Mouse (Mus musculus) heart, postnatal 0 days (tissue): Measurements from ENCODE around the gene C3. TPM values are rescaled to one million over a fixed set of nuclear protein-coding genes. Genes with fewer than 3 reads are reported as not detected.
A peak's percentile ranks its signal among the peaks of the same experiment; 100 is the strongest.

Experiments used
- ATAC-seq: fragments of 200-750 bp; cut with Nextera tagmentation; 2 replicates; pipeline ENCODE4 v1.8.0; 2017; ENCODE audit warnings: low read depth, moderate number of reproducible peaks, moderate library complexity; ENCODE audit not compliant: insufficient read depth
- DNase-seq: peaks from one replicate; pipeline ENCODE4 v3.0.0-alpha.2; 2016; ENCODE audit warnings: low spot score
- H3K27ac ChIP-seq: fragments of 300-500 bp; sonication (generic); 2 replicates; pipeline ENCODE4 v1.5.1; 2014; ENCODE audit warnings: low read depth, mild to moderate bottlenecking
- H3K27me3 ChIP-seq: fragments of 300-500 bp; sonication (generic); 2 replicates; pipeline ENCODE4 v1.6.1; 2014; ENCODE audit warnings: low read length, mixed read lengths; ENCODE audit not compliant: control insufficient read depth, insufficient read depth
- H3K36me3 ChIP-seq: fragments of 300-500 bp; sonication (generic); replicated peaks from 2 replicates; pipeline ENCODE4 v1.6.1; 2014; ENCODE audit warnings: low read length, mixed read lengths; ENCODE audit not compliant: control insufficient read depth, insufficient read depth
- H3K4me1 ChIP-seq: fragments of 300-500 bp; sonication (generic); 2 replicates; pipeline ENCODE4 v1.6.1; 2014; ENCODE audit warnings: antibody characterized with exemption; ENCODE audit not compliant: control insufficient read depth, insufficient read depth
- H3K4me2 ChIP-seq: fragments of 300-500 bp; sonication (generic); 2 replicates; pipeline ENCODE4 v1.6.1; 2014; ENCODE audit warnings: low read depth, mild to moderate bottlenecking, low read length, moderate library complexity
- H3K4me3 ChIP-seq: fragments of 300-500 bp; sonication (generic); 2 replicates; pipeline ENCODE4 v1.5.1; 2014; ENCODE audit warnings: low read depth, low read length
- H3K9ac ChIP-seq: fragments of 300-500 bp; sonication (generic); replicated peaks from 2 replicates; pipeline ENCODE4 v1.6.1; 2014; ENCODE audit warnings: low read depth, low read length, mixed read lengths
- H3K9me3 ChIP-seq: fragments of 300-500 bp; sonication (generic); replicated peaks from 2 replicates; pipeline ENCODE4 v1.6.1; 2016; ENCODE audit warnings: low read length; ENCODE audit not compliant: control insufficient read depth
- CTCF ChIP-seq: IDR thresholded peaks from 2 replicates; pipeline ENCODE4 v1.5.1; 2016; ENCODE audit warnings: antibody characterized with exemption, control low read depth, low read depth
- EP300 ChIP-seq: IDR thresholded peaks from 2 replicates; pipeline ENCODE4 v1.6.1; 2016; ENCODE audit warnings: antibody characterized with exemption, low read depth
- WGBS: fragments of 180-500 bp; shearing (Covaris S2); extraction: QIAGEN DNeasy Blood & Tissue Kit; methylation state at CpG from one replicate; pipeline ENCODE4 v1.1.7; 2014; 5-methylcytosine and 5-hydroxymethylcytosine counted together
- polyA plus RNA-seq: library from polyadenylated mRNA; unstranded; fragments of >200 nt; fragmentation: Nextera tagmentation; extraction: Ambion mirVana; gene quantifications from 2 replicates; pipeline ENCODE4 v1.2.1, GENCODE M21; 2015
- total RNA-seq: library from RNA; depleted of rRNA; stranded (reverse); fragments of >200 nt; gene quantifications from 2 replicates; pipeline ENCODE4 v1.2.3, GENCODE M21; 2014; ENCODE audit warnings: low replicate concordance

C3 gene
- total and polyA plus RNA-seq, 2 experiments from 2014 or later, result 23.4 to 32.5 TPM

DNA sequence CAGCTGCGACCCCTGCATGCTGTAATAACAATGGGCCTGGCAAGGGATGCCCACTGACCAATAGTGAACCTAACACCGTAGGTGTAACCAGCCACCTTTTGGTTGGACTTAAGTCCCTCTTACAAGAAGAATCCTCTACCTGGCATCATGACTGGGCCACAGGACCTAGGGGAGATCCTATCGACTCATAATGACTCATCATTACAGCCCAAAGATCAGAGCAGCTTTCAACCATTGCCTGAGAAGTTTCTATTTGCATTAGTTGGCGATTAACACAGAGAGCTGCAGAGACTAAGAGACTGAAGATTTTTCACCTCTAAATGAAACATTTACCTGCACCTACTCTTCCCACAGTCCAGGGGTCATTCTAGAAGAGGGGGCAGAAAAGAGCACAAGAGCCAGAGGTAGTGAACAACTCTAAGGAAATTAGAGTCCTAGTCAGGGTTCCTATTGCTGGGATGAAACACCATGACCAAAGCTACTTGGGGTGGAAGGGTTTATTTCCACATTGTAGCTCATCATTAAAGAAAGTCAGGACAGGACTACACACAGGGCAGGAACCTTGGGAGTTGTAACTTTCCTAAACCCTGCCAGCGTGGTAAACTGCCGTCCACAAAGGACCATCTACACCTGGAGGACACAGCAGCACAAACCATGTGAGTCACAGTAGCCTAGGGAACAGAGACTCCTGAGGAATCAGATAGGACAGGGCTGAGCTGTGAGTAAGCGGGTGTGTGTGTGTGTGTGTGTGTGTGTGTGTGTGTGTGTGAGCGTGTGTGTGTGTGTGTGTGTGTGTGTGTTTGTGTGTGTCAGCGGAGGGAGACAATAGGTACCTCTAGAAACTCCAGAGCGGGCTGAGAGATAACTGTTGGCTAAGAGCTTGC lies 25.9 kb downstream of the C3 start:
- no peaks in the 10 kb centered on the region for H3K27me3 ChIP-seq
- H3K4me1 ChIP-seq, result no peaks in the 10 kb centered on the region
- ATAC-seq (no peak), DNase-seq (no peak)
- no peak overlapping the region for H3K27ac ChIP-seq
- 65% methylated on average over 10 of the region's 10 CpGs for WGBS
- TF ChIP-seq CTCF, result no peak
- no peak for TF ChIP-seq EP300
- no peak overlapping the region for H3K9ac ChIP-seq
- no peaks in the 10 kb centered on the region for H3K9me3 ChIP-seq
- no peak overlapping the region for H3K4me2 ChIP-seq
- H3K36me3 ChIP-seq, result no peaks in the 10 kb centered on the region
- H3K4me3 ChIP-seq, result no peak overlapping the region

DNA sequence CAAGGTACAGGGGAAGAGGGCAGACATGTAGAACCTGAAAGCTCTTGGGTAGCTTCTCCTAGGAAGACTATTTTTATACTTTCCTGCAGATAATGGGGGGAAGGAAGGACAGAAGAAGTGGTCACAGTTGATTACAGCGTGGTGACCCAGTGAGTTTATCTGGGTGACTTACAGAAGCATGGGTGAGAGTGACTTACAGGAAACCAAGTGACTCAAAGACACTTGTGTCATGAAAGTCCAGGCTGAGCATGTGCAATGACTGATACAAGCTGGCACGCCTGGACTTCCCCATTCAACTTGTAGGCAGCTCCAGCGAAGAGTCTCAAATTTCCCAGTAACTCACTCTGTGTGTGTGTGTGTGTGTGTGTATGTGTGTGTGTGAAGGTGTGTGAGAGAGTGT lies 29.7 kb downstream of the C3 start:
- Histone ChIP-seq H3K27ac (no peak overlapping the region), H3K36me3 (no peaks in the 10 kb centered on the region), H3K4me3 (no peak overlapping the region), H3K4me2 (no peak overlapping the region), H3K27me3 (no peaks in the 10 kb centered on the region), H3K4me1 (no peaks in the 10 kb centered on the region), H3K9ac (no peak overlapping the region), H3K9me3 (no peaks in the 10 kb centered on the region)
- ATAC-seq (no peak), DNase-seq (no peak)
- TF ChIP-seq CTCF (no peak), EP300 (no peak)
- 53% methylated on average over 3 of the region's 3 CpGs for WGBS

DNA sequence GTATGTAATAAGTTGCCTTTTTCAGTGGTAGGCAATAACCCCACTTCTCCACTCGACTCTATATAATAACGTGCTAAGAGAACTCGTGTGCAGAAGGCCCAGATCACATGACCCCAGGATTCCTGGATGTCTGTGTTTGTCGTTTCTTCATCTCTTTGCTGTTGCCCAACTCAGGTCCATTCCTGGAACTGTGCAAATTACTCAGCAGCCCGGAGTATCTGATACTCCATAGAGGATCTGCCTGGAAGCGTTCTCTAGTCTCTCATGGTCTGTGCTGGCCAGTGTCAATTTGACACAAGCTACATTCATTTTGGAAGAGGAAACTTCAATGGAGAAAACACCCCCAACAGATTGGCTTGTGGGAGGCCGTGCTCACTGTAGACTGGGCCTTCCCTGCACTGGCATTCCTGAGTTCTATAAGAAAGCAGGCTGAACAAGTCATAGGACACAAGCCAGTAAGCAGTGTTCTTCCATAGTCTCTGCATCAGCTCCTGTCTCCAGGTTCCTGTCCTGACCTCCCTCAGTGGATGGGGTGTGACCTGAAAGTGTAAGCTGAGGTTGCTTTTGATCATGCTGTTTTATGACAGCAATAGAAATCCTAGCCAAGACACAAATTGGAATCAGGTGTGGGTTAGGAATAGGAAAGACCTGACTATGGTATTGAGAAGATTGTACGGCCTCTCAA lies 32.5 kb downstream of the C3 start:
- DNase-seq, result no peak
- H3K4me2 ChIP-seq, result no peak overlapping the region
- no peaks in the 10 kb centered on the region for H3K36me3 ChIP-seq
- H3K27me3 ChIP-seq, result no peaks in the 10 kb centered on the region
- no peak overlapping the region for H3K27ac ChIP-seq
- WGBS, result 70% methylated on average over 8 of the region's 8 CpGs
- ATAC-seq, result no peak
- H3K4me1 ChIP-seq, result no peaks in the 10 kb centered on the region
- no peaks in the 10 kb centered on the region for H3K9me3 ChIP-seq
- no peak overlapping the region for H3K4me3 ChIP-seq
- H3K9ac ChIP-seq, result no peak overlapping the region
- TF ChIP-seq CTCF, result no peak
- no peak for TF ChIP-seq EP300

DNA sequence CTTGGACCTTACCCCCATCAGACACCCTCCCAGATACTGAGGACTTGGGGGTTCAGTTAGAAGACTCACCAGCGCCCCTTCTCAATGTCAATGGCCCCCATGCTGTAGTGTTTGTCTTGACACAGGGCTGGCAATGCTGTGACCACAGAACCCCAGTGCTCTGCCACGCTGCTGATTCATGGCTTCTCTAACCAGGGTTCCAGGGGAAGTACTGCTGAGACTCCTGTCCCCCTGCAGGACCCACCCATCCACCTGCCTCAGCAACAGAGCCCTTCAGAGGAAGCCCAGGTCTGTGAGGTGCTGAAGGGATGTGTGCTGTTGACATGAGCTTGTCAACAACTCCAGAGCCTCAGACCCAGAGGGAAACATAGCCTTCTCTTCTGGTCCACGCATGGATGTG lies 33.2 kb downstream of the C3 start:
- H3K27me3 ChIP-seq, result no peaks in the 10 kb centered on the region
- ATAC-seq (no peak), DNase-seq (no peak)
- no peak overlapping the region for H3K9ac ChIP-seq
- H3K4me2 ChIP-seq, result no peak overlapping the region
- no peaks in the 10 kb centered on the region for H3K36me3 ChIP-seq
- no peak overlapping the region for H3K4me3 ChIP-seq
- H3K4me1 ChIP-seq, result no peaks in the 10 kb centered on the region
- no peaks in the 10 kb centered on the region for H3K9me3 ChIP-seq
- 60% methylated on average over 3 of the region's 3 CpGs for WGBS
- H3K27ac ChIP-seq, result no peak overlapping the region
- TF ChIP-seq CTCF, result no peak
- TF ChIP-seq EP300, result no peak

DNA sequence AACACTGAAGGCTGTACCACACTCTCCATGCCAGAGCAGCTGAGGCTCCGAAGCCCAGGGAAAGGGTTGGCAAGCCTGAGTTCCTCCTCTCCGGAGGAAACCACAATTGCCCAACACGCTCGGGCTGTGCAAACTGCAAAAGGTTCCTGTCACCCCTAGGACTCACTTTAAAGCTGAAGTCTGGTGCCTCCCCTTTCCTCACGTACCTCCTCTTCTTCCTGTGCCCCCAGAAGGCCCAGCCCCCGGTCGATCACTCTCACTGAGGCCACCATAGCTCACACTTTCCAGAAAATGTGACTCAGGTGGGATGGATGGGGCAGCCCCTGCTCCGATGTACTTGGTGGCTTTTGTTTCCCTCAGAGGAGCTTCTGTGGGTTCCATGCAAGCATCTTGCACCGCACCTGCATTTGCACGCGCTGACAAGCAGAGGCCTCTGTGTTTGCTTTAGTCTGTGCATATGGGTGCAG lies 33.9 kb downstream of the C3 start, which contains the start of gene Tnfsf14:
Tnfsf14 (minus strand) TSS at position 137 of the 467 bp plus-strand sequence.
- Histone ChIP-seq H3K27ac (peak within 1 kb of the TSS; percentile 13; the same call in 1 of the 2 replicates), H3K4me1 (no peaks in the 10 kb centered on the region), H3K27me3 (no peaks in the 10 kb centered on the region), H3K4me2 (no peak within 1 kb of the TSS; the same call in 1 of the 2 replicates), H3K9me3 (no peaks in the 10 kb centered on the region), H3K9ac (no peak within 1 kb of the TSS), H3K36me3 (no peaks in the 10 kb centered on the region), H3K4me3 (no peak within 1 kb of the TSS)
- WGBS, result 70% methylated on average over 11 of the region's 11 CpGs
- ATAC-seq (no peak), DNase-seq (no peak)
- TF ChIP-seq CTCF, result no peak
- no peak for TF ChIP-seq EP300
